Mouse (Mus musculus) CH12.LX (cell line): ENCODE data around the gene Zfp46. TPM values are rescaled to one million over a fixed set of nuclear protein-coding genes. Genes with fewer than 3 reads are reported as not detected.
A peak's percentile ranks its signal among the peaks of the same experiment; 100 is the strongest.

Experiments used
- DNase-seq: peaks from one replicate; pipeline ENCODE4 v3.0.0-alpha.2; 2013; ENCODE audit errors: extremely low read depth
- H3K27ac ChIP-seq: 2 replicates; pipeline ENCODE4 v1.5.1; 2012; ENCODE audit warnings: low read depth, mild to moderate bottlenecking, control low read depth, moderate library complexity; ENCODE audit not compliant: insufficient read depth
- H3K27me3 ChIP-seq: replicated peaks from 2 replicates; pipeline ENCODE3; 2012; ENCODE audit warnings: inconsistent platforms
- H3K36me3 ChIP-seq, 2 experiments: replicated peaks in 1 of 2; 2 replicates each; pipeline versions ENCODE3 to v1.6.1; 2012; ENCODE audit warnings: inconsistent platforms in 1 of 2, low read length in 1 of 2, mild to moderate bottlenecking in 1 of 2, mixed read lengths in 1 of 2, moderate library complexity in 1 of 2; ENCODE audit not compliant: control insufficient read depth in 1 of 2, insufficient read depth in 1 of 2
- H3K4me1 ChIP-seq, 2 experiments: 2 replicates each; pipeline ENCODE4 v1.6.1; 2012; ENCODE audit warnings: inconsistent platforms in 1 of 2, moderate library complexity in 1 of 2; ENCODE audit not compliant: insufficient read depth in 2 of 2, control insufficient read depth in 1 of 2
- H3K4me2 ChIP-seq: 2 replicates; pipeline ENCODE4 v1.6.1; 2012; ENCODE audit warnings: low read depth, mild to moderate bottlenecking, control low read depth; ENCODE audit not compliant: poor library complexity, insufficient read depth, severe bottlenecking
- H3K4me3 ChIP-seq, 3 experiments: fragments of 150-350 bp in 1 of 3; sonication (generic) in 1 of 3; replicated peaks in 1 of 3; 2 replicates each; pipeline versions ENCODE3 to v1.5.1; 2011 to 2012; ENCODE audit warnings: low read depth in 2 of 3, low read length in 2 of 3, mild to moderate bottlenecking in 2 of 3, moderate library complexity in 2 of 3, control low read depth in 1 of 3, improper control_type of control experiment in 1 of 3, inconsistent platforms in 1 of 3, mixed read lengths in 1 of 3; ENCODE audit not compliant: poor library complexity in 1 of 3
- H3K79me2 ChIP-seq: replicated peaks from 2 replicates; pipeline ENCODE4 v1.6.1; 2012; ENCODE audit warnings: mild to moderate bottlenecking, moderate library complexity; ENCODE audit not compliant: control insufficient read depth, poor library complexity, insufficient read depth, severe bottlenecking; ENCODE audit errors: extremely low read depth
- H3K9ac ChIP-seq: 2 replicates; pipeline ENCODE4 v1.6.1; 2012; ENCODE audit warnings: low read depth, mild to moderate bottlenecking, control low read depth, moderate library complexity; ENCODE audit not compliant: insufficient read depth
- H3K9me3 ChIP-seq: replicated peaks from 2 replicates; pipeline ENCODE3; 2012; ENCODE audit warnings: low read length, inconsistent platforms, mixed read lengths
- BHLHE40 ChIP-seq: IDR thresholded peaks from 2 replicates; pipeline ENCODE4 v1.6.1; 2011; ENCODE audit warnings: mild to moderate bottlenecking, low read depth, low read length, improper control_type of control experiment
- CHD1 ChIP-seq: IDR thresholded peaks from 2 replicates; pipeline ENCODE4 v1.6.1; 2012; ENCODE audit warnings: low read depth, low read length, improper control_type of control experiment, inconsistent platforms
- CHD2 ChIP-seq: IDR thresholded peaks from 2 replicates; pipeline ENCODE4 v1.6.1; 2011; ENCODE audit warnings: low read length, improper control_type of control experiment
- CTCF ChIP-seq, 2 experiments: IDR thresholded peaks in 1 of 2; conservative IDR thresholded peaks in 1 of 2; 2 replicates each; pipeline ENCODE4 v1.5.1; 2011 to 2012; ENCODE audit warnings: low read depth in 2 of 2, low read length in 2 of 2, improper control_type of control experiment in 1 of 2, inconsistent platforms in 1 of 2, mild to moderate bottlenecking in 1 of 2, moderate library complexity in 1 of 2
- E2F4 ChIP-seq: IDR thresholded peaks from 2 replicates; pipeline ENCODE4 v1.6.1; 2011; ENCODE audit warnings: low read depth, low read length, improper control_type of control experiment; ENCODE audit not compliant: insufficient replicate concordance
- ELF1 ChIP-seq: IDR thresholded peaks from 2 replicates; pipeline ENCODE4 v1.6.1; 2014; ENCODE audit warnings: low read depth, mild to moderate bottlenecking, inconsistent platforms, low read length, improper control_type of control experiment
- EP300 ChIP-seq: IDR thresholded peaks from 2 replicates; pipeline ENCODE4 v1.6.1; 2011; ENCODE audit warnings: low read length, improper control_type of control experiment
- ETS1 ChIP-seq: conservative IDR thresholded peaks from 2 replicates; pipeline ENCODE4 v1.6.1; 2012; ENCODE audit warnings: low read depth, mild to moderate bottlenecking, inconsistent platforms, low read length, improper control_type of control experiment, moderate library complexity
- GABPA ChIP-seq: IDR thresholded peaks from 2 replicates; pipeline ENCODE4 v1.6.1; 2012; ENCODE audit warnings: low read depth, low read length, improper control_type of control experiment, inconsistent platforms; ENCODE audit not compliant: insufficient replicate concordance
- HCFC1 ChIP-seq: IDR thresholded peaks from 2 replicates; pipeline ENCODE4 v1.6.1; 2012; ENCODE audit warnings: low read depth, mild to moderate bottlenecking, inconsistent platforms, low read length, improper control_type of control experiment
- IRF4 ChIP-seq: IDR thresholded peaks from 2 replicates; pipeline ENCODE4 v1.6.1; 2014; ENCODE audit warnings: low read depth, mild to moderate bottlenecking, inconsistent platforms, low read length, improper control_type of control experiment
- JUN ChIP-seq: IDR thresholded peaks from 2 replicates; pipeline ENCODE4 v1.6.1; 2011; ENCODE audit warnings: low read depth, mild to moderate bottlenecking, low read length, improper control_type of control experiment, moderate library complexity; ENCODE audit not compliant: insufficient read depth
- JUND ChIP-seq: conservative IDR thresholded peaks from 2 replicates; pipeline ENCODE4 v1.6.1; 2011; ENCODE audit warnings: low read depth, low read length, improper control_type of control experiment
- KAT2A ChIP-seq: IDR thresholded peaks from 2 replicates; pipeline ENCODE4 v1.6.1; 2012; ENCODE audit warnings: low read length, improper control_type of control experiment, inconsistent platforms; ENCODE audit not compliant: insufficient replicate concordance
- MAFK ChIP-seq: IDR thresholded peaks from 2 replicates; pipeline ENCODE4 v1.6.1; 2011; ENCODE audit warnings: low read length, improper control_type of control experiment; ENCODE audit not compliant: insufficient replicate concordance
- MAX ChIP-seq: IDR thresholded peaks from 2 replicates; pipeline ENCODE4 v1.6.1; 2011; ENCODE audit warnings: low read length, improper control_type of control experiment
- MAZ ChIP-seq: IDR thresholded peaks from 2 replicates; pipeline ENCODE4 v1.6.1; 2012; ENCODE audit warnings: low read depth, mild to moderate bottlenecking, inconsistent platforms, low read length, improper control_type of control experiment, moderate library complexity
- MEF2A ChIP-seq: IDR thresholded peaks from 2 replicates; pipeline ENCODE4 v1.6.1; 2014; ENCODE audit warnings: low read depth, mild to moderate bottlenecking, inconsistent platforms, low read length, improper control_type of control experiment, borderline replicate concordance
- MXI1 ChIP-seq: IDR thresholded peaks from 2 replicates; pipeline ENCODE4 v1.6.1; 2011; ENCODE audit warnings: mild to moderate bottlenecking, low read depth, low read length, improper control_type of control experiment
- MYC ChIP-seq: IDR thresholded peaks from 2 replicates; pipeline ENCODE4 v1.6.1; 2011; ENCODE audit warnings: low read depth, mild to moderate bottlenecking, improper control_type of control experiment, low read length
- NELFE ChIP-seq: IDR thresholded peaks from 2 replicates; pipeline ENCODE4 v1.6.1; 2011; ENCODE audit warnings: low read depth, low read length, improper control_type of control experiment
- NRF1 ChIP-seq: IDR thresholded peaks from 2 replicates; pipeline ENCODE4 v1.6.1; 2014; ENCODE audit warnings: low read depth, mild to moderate bottlenecking, inconsistent platforms, low read length, improper control_type of control experiment, moderate library complexity
- PAX5 ChIP-seq: IDR thresholded peaks from 2 replicates; pipeline ENCODE4 v1.6.1; 2012; ENCODE audit warnings: low read length, inconsistent platforms, mixed read lengths
- POLR2A ChIP-seq: IDR thresholded peaks from 2 replicates; pipeline ENCODE4 v1.6.1; 2011; ENCODE audit warnings: low read depth, mild to moderate bottlenecking, improper control_type of control experiment, low read length
- POLR2AphosphoS2 ChIP-seq: IDR thresholded peaks from 2 replicates; pipeline ENCODE4 v1.6.1; 2011; ENCODE audit warnings: low read depth, low read length, improper control_type of control experiment
- RAD21 ChIP-seq: IDR thresholded peaks from 2 replicates; pipeline ENCODE4 v1.6.1; 2011; ENCODE audit warnings: low read depth, mild to moderate bottlenecking, low read length, improper control_type of control experiment, moderate library complexity
- RCOR1 ChIP-seq: conservative IDR thresholded peaks from 2 replicates; pipeline ENCODE4 v1.6.1; 2012; ENCODE audit warnings: low read depth, mild to moderate bottlenecking, inconsistent platforms, low read length, improper control_type of control experiment
- SIN3A ChIP-seq: IDR thresholded peaks from 2 replicates; pipeline ENCODE4 v1.6.1; 2012; ENCODE audit warnings: low read length, improper control_type of control experiment, inconsistent platforms
- SMC3 ChIP-seq: IDR thresholded peaks from 2 replicates; pipeline ENCODE4 v1.6.1; 2011; ENCODE audit warnings: low read depth, low read length, improper control_type of control experiment
- TBP ChIP-seq: conservative IDR thresholded peaks from 2 replicates; pipeline ENCODE4 v1.6.1; 2011; ENCODE audit warnings: low read depth, low read length, improper control_type of control experiment
- TCF12 ChIP-seq: IDR thresholded peaks from 2 replicates; pipeline ENCODE4 v1.6.1; 2014; ENCODE audit warnings: low read depth, mild to moderate bottlenecking, inconsistent platforms, low read length, improper control_type of control experiment
- UBTF ChIP-seq: IDR thresholded peaks from 2 replicates; pipeline ENCODE4 v1.6.1; 2012; ENCODE audit warnings: low read depth, mild to moderate bottlenecking, inconsistent platforms, low read length, improper control_type of control experiment, moderate library complexity
- USF1 ChIP-seq: IDR thresholded peaks from 2 replicates; pipeline ENCODE4 v1.6.1; 2014; ENCODE audit warnings: low read depth, mild to moderate bottlenecking, inconsistent platforms, low read length, improper control_type of control experiment
- USF2 ChIP-seq: conservative IDR thresholded peaks from 2 replicates; pipeline ENCODE4 v1.6.1; 2011; ENCODE audit warnings: low read depth, low read length, improper control_type of control experiment
- ZC3H11A ChIP-seq: IDR thresholded peaks from 2 replicates; pipeline ENCODE4 v1.6.1; 2012; ENCODE audit warnings: low read depth, mild to moderate bottlenecking, inconsistent platforms, low read length, improper control_type of control experiment
- ZKSCAN1 ChIP-seq: IDR thresholded peaks from 2 replicates; pipeline ENCODE4 v1.6.1; 2012; ENCODE audit warnings: low read depth, inconsistent platforms, low read length, improper control_type of control experiment, borderline replicate concordance
- ZMIZ1 ChIP-seq: IDR thresholded peaks from 2 replicates; pipeline ENCODE4 v1.6.1; 2012; ENCODE audit warnings: low read depth, mild to moderate bottlenecking, inconsistent platforms, low read length, improper control_type of control experiment
- ZNF384 ChIP-seq: IDR thresholded peaks from 2 replicates; pipeline ENCODE4 v1.6.1; 2012; ENCODE audit warnings: low read depth, low read length, improper control_type of control experiment, inconsistent platforms
- dilution Hi-C: fragments of 300-500 bp; cut with MboI; formaldehyde crosslinking; loops from 2 replicates; pipeline ENCODE4 v1.14.3; 2020; ENCODE audit warnings: low sequenced_read_pairs; ENCODE audit not compliant: extremely low pct_unique_long_range_greater_than_20kb, extremely low pct_ligation_motif_present
- in situ Hi-C: fragments of 300-500 bp; cut with MboI; formaldehyde crosslinking; loops from 3 replicates; pipeline ENCODE4 v1.14.3; 2019; ENCODE audit warnings: low sequenced_read_pairs, low pct_ligation_motif_present, low pct_unique_long_range_greater_than_20kb, mixed read lengths
- polyA plus RNA-seq: library from polyadenylated mRNA; unstranded; fragments of >175 nt; gene quantifications from 2 replicates; pipeline ENCODE4 v1.2.1, GENCODE M21; 2012; ENCODE audit warnings: low read depth; ENCODE audit not compliant: insufficient read length
- total RNA-seq, 2 experiments: library from RNA; depleted of rRNA; stranded (reverse); fragments of 300-350 nt in 1 of 2; fragments of >200 nt in 1 of 2; gene quantifications; 2 replicates each; pipeline ENCODE4 v1.2.3; 2012 to 2014

Zfp46 gene
- total and polyA plus RNA-seq, 3 experiments, result 2.8 to 7.2 (median 4.1) TPM

GRCm38 (mm10) chr4:136263555-136263954 lies 20.9 kb upstream of the Zfp46 start:
- Histone ChIP-seq H3K27me3 (peaks cover 51% of the 10 kb centered on the region), H3K9ac (no peak overlapping the region), H3K36me3 (no peaks in the 10 kb centered on the region)
- 0 out of 2 replicates have a peak, but pooled peaks have one; percentile 30 for TF ChIP-seq JUND
- no peak for TF ChIP-seq SIN3A
- TF ChIP-seq MXI1, result no peak
- no peak for TF ChIP-seq ZC3H11A
- TF ChIP-seq BHLHE40, result peak; percentile 55; the same call in 1 of the 2 replicates
- no peak for TF ChIP-seq POLR2A
- no peak for TF ChIP-seq PAX5
- TF ChIP-seq E2F4, result no peak
- no peak for TF ChIP-seq CTCF (conservative IDR thresholded peaks at IDR 0.05 in 1 of 2, IDR thresholded peaks at IDR 0.05 in 1 of 2; ENCODE audit: low read depth in 2 of 2, low read length in 2 of 2)
- TF ChIP-seq RAD21, result no peak
- no peak for TF ChIP-seq ZMIZ1
- no peak for TF ChIP-seq NELFE
- TF ChIP-seq EP300, result peak; percentile 86
- 0 out of 2 replicates have a peak, but pooled peaks have one; percentile 63 for TF ChIP-seq RCOR1
- TF ChIP-seq GABPA, result no peak
- TF ChIP-seq MAZ, result no peak
- no peak for TF ChIP-seq UBTF
- no peak for TF ChIP-seq TBP
- TF ChIP-seq TCF12, result peak; percentile 75
- no peak for TF ChIP-seq USF1
- TF ChIP-seq MYC, result peak; percentile 67; the same call in 1 of the 2 replicates
- TF ChIP-seq ETS1, result 0 out of 2 replicates have a peak, but pooled peaks have one; percentile 35
- peak; percentile 76; the same call in 1 of the 2 replicates for TF ChIP-seq IRF4
- no peak for TF ChIP-seq CHD1
- TF ChIP-seq CHD2, result no peak
- TF ChIP-seq ZKSCAN1, result no peak
- TF ChIP-seq ZNF384, result no peak
- 0 out of 2 replicates have a peak, but pooled peaks have one; percentile 12 for TF ChIP-seq JUN
- TF ChIP-seq KAT2A, result no peak
- TF ChIP-seq MEF2A, result no peak
- no peak for TF ChIP-seq HCFC1
- no peak for TF ChIP-seq USF2
- TF ChIP-seq POLR2AphosphoS2, result no peak
- no peak for TF ChIP-seq MAFK
- no peak for TF ChIP-seq NRF1
- TF ChIP-seq ELF1, result no peak
- TF ChIP-seq SMC3, result no peak
- TF ChIP-seq MAX, result peak; percentile 49; the same call in 1 of the 2 replicates
- TF ChIP-seq, all 38 proteins: peak for 10
- Histone ChIP-seq H3K4me1 (peaks cover 13 to 25% of the 10 kb centered on the region in 2 experiments), H3K4me2 (no peak overlapping the region), H3K9me3 (no peaks in the 10 kb centered on the region), H3K4me3 (no peak overlapping the region), H3K79me2 (no peaks in the 10 kb centered on the region), H3K27ac (no peak overlapping the region)
- dilution Hi-C loops (no loop called here), in situ Hi-C loops (no loop called here)
- peak; percentile 64 for DNase-seq
